Mouse (Mus musculus) adrenal gland, postnatal 25 days (tissue): ENCODE results near the gene Ceacam13. TPM values are rescaled to one million over a fixed set of nuclear protein-coding genes. Genes with fewer than 3 reads are reported as not detected.
"Not testable (repeated sequence)": the region's sequence is repeated elsewhere in the genome, so short reads cannot be mapped to it uniquely, and the experiment has no call there.

ENCODE experiments used
- DNase-seq: peaks from one replicate; pipeline ENCODE4 v3.0.0; 2021; ENCODE audit warnings: mixed read lengths
- long read RNA-seq: library from polyadenylated mRNA; stranded (forward); transcript quantifications from one replicate; pipeline ENCODE4 v2.0.0, GENCODE M21; 2021
- microRNA-seq, 2 experiments: library from miRNA; unstranded; fragments of <30 nt; microRNA quantifications; one replicate each; pipeline ENCODE4 v1.2.0; 2021
- total RNA-seq: library from RNA; stranded (reverse); gene quantifications from 2 replicates; pipeline ENCODE4 v1.2.3, GENCODE M21; 2021

Gene Ceacam13
- total RNA-seq = not detected in 2 replicates
- long read RNA-seq = 0 reads

- DNase-seq = no peak
These were observed at the start of gene Ceacam13 for GRCm38 (mm10) chr7:18009589-18009988. Gene Ceacam13, plus strand, starts transcription at chr7:18009889.

GRCm38 (mm10) chr7:17971824-17972223 lies 37.9 kb upstream of the Ceacam13 start, which contains the start of gene Ceacam11:
Gene Ceacam11, plus strand, starts transcription at chr7:17972124.
- DNase-seq = no peak

- DNase-seq = not testable (repeated sequence)
These were observed 8.6 kb upstream of the Ceacam13 start for GRCm38 (mm10) chr7:18001131-18001530.

- DNase-seq = no peak
These were observed 55.9 kb downstream of the Ceacam13 start, which contains the start of gene Ceacam12 for GRCm38 (mm10) chr7:18065629-18066028. Gene Ceacam12, plus strand, starts transcription at chr7:18065929.

Small RNA genes lying within 50 kb of the gene (microRNA-seq; reads per million reads assigned to microRNA genes)
- 0 reads per million in 2 experiments for gene Gm22414

Other genes with a start within 250 kb of the Ceacam13 start
- not detected in 2 replicates for gene Ceacam14, start 197.3 kb upstream of the Ceacam13 start, total RNA-seq
- not detected in 2 replicates for gene Gm5155, start 138.1 kb upstream of the Ceacam13 start, total RNA-seq
- not detected in 2 replicates for gene Ceacam11, start 37.8 kb upstream of the Ceacam13 start, total RNA-seq
- gene Ceacam12, start 56.0 kb downstream of the Ceacam13 start, total RNA-seq = not detected in 2 replicates
- not detected in 2 replicates for gene Igfl3, start 166.6 kb downstream of the Ceacam13 start, total RNA-seq
- not detected in 2 replicates for gene Mill1, start 235.5 kb downstream of the Ceacam13 start, total RNA-seq